Comparison of ENCODE assay signal across 12 mouse cellular contexts in the genomic region with DNA sequence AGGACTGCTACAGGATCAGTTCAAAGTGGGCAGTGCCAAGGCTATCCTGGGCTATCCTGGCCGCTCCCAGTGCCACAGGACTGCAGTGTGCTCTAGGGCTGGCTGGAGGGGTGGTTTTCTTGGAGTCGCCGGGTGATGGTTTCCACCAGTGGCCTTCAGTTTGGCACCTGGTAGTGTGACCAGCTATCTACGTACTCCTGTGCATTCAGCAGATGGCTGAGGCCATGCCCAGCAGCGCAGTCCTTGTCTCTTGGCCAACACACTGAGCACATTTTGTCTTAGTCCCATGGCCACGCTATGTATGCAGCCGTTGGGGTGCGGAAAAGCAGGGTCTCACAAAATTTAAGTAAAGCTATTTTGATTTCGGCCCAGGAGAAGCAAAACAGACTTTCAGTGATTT.
"Had no signal": no experiment of that assay in that cellular context is flagged by ENCODE, and none has a peak within 500 bp of the region (broad histone marks: within the 10 kb centered on the region; RNA-seq: fewer than 3 reads in every experiment).

No protein-coding gene starts in this region.

- H3K4me1 ChIP-seq: liver, embryonic 15.5 days had no signal

- H3K4me3 ChIP-seq: kidney, embryonic 15.5 days; limb, embryonic 10.5 days; liver, embryonic 15.5 days; midbrain, embryonic 10.5 days had no signal

- H3K27me3 ChIP-seq: kidney, embryonic 15.5 days; liver, embryonic 15.5 days had no signal

- DNase-seq: kidney, postnatal 14 days; lung, adult 2 months; lung, postnatal 36 days; midbrain, embryonic 14.5 days; right cerebral cortex, adult 18-20 months; right cerebral cortex, postnatal 25 days; thymus, postnatal 36 days had no signal

- ATAC-seq: lung, postnatal 0 days had no signal

- H3K27ac ChIP-seq: kidney, embryonic 15.5 days; limb, embryonic 10.5 days; liver, embryonic 15.5 days; midbrain, embryonic 10.5 days had no signal
